Mouse (Mus musculus): ENCODE data around the gene Trmt61a.

Gene Trmt61a

GRCm38 (mm10) chr12:111674850-111675486, 2.9 kb upstream of the Trmt61a start:
- no peak for DNase-seq

DNA sequence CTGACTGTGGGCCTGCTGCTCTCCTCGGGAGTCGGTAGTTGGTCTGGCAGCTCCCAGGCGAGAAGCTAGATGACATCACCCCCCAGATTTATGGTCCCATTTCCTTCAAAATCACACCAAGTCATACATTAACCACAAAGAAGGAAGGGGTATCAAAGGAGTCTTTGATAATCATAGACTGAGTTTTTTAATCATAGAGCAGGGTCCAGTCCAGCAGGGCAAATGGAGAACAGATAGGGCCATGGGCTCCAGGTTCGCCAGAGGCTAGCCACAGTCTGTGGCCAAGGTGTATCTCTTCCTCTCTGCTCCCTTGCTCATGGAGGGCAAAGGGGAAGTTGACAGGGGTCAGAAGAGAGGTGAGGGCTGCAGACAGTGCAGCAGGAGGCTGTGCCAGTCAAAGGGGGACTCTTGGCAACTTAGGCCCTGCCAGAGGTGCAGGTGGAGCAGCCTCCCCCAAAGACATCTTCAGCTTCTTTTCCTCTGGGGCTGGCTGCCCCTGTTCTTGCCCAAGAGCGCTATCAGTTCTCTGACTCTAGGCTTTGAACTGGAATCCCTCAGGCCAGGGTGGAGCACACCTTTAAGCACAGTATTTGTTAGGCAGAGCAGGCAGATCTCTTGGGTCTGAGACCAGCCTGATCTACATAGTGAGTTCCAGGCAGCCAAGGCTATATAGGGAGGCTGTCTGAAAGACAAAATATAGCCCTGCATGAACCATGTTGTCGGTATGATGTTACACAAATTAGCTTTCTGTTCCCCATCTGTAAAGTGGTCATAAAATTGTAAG, 1.9 kb upstream of the Trmt61a start:
- DNase-seq: no peak

DNA sequence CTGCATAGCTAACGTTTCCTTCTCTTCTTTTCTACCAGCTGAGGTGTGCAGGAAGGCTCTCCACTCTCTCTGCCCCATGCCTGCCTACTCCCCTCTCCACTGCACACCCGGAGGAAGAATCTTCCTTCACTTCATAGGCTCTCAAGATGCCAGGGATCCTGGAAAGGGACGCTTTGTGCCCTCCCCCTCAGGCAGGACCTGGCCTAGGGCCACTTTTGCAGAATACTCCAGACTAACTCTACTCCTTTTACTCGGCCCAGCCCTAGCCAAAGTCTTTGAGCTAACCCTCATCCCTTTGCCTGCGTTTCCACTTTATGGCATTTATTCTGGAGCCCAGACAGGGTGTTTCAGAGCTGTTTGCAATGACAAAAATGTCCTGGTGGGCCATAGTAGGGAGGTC, 484 bp upstream of the Trmt61a start:
- DNase-seq: no peak

GRCm38 (mm10) chr12:111678670-111678933, 697 bp downstream of the Trmt61a start:
- no peak for DNase-seq

DNA sequence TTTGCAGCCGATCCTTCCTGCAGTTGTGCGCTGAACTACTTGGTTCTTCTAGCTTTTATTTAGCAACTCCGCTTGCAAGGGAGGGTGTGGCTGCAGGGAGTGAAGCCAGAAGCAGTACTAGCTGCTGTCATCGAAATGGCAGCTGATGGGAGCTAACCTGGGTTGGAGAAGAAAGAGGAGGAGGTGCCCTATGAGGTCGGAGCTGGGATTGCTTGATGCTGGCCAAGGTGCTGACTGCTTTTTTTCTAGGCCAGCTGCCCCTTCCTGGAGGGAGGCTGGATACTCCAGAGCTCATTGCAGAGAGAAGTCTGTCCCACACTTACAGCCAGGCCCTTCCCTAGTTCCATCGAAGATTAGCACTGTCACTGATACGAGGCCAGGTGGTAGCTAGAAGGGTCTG, 1.1 kb downstream of the Trmt61a start:
- no peak for DNase-seq

GRCm38 (mm10) chr12:111680661-111681060, 2.8 kb downstream of the Trmt61a start:
- no peak for DNase-seq

DNA sequence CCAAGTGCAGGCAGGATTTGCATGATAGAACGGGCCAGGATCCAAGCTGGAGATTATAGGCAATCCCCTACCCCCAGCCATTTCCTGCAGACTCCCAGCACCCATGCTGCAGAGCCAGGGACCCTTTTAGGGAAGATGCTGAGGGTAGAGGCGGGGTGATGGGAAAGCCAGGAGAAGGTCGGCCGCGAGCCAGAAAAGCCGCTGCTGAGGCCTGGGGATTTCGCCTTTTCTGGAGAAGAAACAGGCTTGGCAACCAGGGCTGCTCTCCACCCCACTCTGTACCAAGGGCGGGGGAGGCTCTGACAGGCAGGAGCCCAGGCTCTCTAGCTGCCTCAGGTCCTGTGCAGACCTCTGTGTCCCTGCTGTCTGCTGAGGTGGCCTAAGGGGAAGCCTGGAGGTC, 3.4 kb downstream of the Trmt61a start:
- DNase-seq: no peak

GRCm38 (mm10) chr12:111682003-111682402, 4.1 kb downstream of the Trmt61a start:
- no peak for DNase-seq

DNA sequence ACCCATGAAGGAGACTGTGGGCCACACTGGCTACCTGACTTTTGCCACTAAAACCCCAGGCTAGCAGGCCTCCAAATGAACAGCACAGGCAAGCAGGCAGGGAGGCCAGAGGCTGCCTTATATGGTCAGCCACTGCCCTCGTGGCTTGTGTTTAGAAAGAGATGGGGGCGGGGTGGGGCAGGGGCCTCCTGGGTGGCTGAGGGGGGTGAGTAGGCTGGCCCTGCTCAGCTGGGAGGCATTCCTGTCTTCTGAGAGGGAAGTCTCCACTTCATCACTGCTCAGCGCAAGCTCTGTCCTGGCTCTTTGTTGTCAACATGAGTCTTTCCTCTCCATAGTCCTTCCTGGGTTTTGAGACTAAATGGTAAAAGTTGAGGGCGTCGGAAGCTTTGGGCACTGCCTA, 4.9 kb downstream of the Trmt61a start:
- no peak for DNase-seq

DNA sequence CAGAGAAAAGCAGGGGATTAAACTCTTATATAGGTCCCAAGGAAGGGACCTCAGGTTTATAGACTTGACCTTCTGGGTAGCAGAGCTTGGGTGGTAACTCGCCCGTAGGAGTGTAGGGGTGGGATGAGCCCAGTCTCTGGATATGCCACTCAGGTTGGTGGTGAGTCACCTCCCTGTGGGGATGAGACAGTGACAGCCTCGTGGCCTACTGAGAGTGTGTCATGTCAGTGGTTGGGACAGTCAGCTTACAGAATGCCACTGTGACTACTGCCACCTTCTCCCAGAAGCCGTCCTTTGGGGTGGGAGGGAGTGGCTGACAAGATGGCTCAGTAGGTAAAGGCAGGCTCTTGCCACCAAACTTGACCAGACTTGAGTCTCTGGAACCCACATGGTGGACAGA, 8.5 kb downstream of the Trmt61a start:
- DNase-seq: no peak

DNA sequence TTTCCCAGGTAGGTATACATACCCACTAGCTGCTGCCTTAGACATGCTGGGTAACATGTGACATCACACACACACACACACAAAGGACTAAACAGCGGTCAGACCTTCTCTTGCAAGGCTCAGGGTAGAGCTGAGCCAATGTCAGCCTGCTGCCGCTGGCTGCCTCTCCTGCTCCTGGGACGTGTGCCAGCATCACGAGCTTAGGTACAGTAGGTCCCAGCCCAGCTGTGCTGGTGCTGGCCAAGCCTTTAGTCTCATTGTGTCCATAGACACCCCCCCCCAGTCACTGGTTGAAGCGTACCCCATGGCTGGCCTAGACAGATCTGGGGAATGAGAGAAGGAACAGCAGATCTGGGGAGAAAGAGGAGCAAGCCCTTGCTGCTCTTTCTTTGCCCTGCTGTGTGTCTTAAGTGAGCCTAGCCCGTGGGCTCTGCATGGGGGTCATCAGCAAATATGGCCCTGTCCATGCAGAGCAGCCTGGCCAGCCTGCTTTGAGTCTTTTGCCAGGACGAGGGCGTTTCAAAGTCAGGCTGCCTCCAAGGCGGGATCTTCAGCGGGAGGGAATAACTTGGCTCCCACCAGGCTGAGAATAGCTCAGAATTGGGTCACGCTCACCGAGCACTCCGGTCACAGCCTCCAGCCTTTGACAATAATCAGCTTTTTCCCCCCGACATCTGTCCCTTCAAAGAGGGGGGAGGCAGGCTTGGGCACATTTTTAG, 9.6 kb downstream of the Trmt61a start:
- DNase-seq: no peak

GRCm38 (mm10) chr12:111688069-111688428, 10.1 kb downstream of the Trmt61a start:
- DNase-seq: no peak

- no peak for DNase-seq
These were observed 11.5 kb downstream of the Trmt61a start for GRCm38 (mm10) chr12:111689426-111689825.

- DNase-seq: peak; percentile 65
These were observed 13.5 kb downstream of the Trmt61a start for GRCm38 (mm10) chr12:111691346-111691872.

GRCm38 (mm10) chr12:111692899-111693298, 15.0 kb downstream of the Trmt61a start:
- DNase-seq: peak; percentile 57

DNA sequence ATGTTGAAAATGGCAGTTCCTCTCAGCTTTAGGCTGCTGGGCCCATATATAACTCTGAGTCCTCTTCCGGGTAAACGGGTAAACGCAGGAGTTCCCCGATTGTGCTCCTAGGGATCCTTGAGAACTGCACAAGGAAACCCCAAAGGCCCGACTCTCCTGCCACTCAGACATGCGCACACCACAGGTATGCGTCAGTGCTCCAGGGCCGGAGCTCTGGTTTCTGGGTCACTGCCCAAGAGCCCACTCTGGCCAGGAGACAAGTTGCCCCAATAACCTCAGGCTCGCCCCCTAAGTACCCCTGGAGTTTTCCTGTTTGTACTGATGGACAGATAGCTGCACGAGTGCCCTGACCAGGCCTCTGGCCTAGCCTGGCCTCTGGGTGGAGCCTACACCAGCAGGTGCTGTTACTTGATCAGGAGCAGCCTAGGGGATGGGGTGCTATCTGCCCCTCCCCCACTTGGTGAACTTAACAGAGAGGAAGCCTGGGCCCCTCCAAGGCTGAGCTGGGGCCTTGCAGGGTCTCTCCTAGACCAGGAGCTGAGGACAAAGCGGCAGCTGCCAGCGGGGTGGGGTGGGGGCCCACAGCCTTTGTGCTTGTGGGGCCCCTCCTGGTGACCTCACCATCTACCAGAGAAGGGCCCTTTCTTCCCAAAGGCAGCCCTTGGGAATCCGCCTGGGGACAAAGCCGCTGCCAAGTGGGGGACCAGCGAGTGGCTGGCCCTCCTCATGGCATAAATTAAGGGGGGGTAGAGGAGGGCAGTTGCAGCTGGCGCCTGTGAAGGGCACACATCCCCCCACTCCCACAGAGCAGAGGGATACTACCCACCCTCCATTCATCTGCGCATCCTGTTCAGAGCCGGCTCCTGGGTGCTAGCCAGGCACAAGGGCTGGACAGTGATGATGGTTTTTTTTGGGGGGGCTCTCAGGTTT, 15.7 kb downstream of the Trmt61a start:
- DNase-seq: peak; percentile 69

DNA sequence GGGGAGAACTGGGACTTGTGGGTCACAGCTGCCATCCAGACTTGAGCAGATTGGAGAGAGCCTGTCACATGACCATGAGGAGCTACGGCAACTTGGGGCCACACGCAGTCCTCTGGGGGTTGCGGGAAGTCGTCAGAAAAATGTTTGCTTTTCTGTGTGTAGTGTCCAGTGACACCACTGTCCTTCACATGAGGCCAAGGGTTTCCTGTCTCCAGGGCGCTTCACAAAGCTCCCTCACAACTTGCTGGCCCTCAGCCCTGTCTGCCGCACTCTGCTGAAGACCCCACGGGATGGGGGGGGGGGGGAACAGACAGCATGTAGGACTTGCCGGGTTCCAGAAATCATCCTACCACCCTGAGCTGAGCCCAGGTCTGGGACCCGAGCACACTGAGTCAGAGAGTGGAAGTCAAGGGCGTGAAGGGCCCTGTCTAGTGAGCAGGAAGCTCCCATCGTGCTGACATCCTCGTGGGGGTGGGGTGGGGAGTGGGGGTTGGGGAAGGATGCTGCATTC, 16.4 kb downstream of the Trmt61a start:
- DNase-seq: peak; percentile 61

DNA sequence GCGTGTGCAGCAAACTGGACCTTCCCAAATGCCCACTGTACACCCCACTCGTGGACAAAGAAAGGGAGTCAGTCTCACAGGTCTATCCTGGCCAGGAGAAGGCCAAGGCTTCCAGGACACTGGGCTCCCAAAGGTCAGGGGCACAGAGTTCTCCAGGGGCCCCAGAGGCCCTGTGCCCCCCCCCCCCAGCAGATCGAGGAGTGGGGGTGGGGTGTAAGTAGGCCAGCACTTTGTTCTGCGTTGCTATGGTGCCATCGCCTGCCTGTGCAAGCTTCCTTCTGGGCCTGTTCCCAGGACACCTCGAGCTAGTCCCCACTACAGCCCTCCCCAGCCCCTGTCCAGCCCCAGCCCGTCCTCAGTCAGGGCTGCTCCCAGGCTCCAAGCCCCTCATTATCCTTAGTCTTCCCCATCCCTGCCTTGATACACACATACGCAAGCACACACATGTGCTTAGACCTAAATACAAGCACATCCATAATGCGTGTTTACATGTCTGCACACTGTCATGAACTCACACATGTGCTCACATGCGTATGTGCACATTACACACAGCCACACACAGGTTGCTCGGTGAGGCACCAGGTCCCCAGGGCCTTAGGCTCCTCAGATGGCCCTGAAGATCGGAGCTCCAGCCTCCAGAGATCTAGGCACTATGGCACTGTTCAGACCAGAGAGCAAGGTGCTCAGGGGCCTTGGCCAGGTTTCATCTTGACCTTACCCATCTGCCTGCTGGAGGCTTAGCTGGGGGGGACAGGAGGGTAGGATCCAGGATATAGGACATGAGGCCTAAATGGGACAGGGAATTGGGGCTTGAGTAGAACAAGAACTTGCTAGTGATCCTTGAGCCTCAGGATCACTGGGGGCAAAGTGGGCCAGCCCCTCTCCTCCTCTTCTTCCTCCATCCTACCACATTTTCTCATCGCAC, 17.2 kb downstream of the Trmt61a start:
- DNase-seq: peak; percentile 62

DNA sequence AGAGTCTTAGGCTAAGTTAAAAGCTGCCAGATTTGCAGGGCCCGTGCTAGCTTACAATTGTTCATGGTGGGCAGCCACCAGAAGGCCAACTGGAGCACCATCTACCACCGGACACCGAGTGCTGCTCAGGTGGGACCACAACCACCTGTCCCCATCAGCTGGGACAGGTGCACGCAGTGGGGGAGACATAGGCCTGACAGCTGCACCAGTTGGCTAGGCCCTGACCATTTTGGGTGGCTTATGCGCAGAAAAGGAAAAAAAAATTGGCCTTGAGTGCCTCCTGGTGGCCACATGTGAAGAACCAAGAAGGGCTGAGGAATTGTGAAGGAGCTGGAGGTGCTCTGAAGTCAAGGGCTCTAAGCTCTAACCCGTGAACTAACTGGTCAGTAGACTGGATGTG, 18.3 kb downstream of the Trmt61a start:
- peak; percentile 85 for DNase-seq

DNA sequence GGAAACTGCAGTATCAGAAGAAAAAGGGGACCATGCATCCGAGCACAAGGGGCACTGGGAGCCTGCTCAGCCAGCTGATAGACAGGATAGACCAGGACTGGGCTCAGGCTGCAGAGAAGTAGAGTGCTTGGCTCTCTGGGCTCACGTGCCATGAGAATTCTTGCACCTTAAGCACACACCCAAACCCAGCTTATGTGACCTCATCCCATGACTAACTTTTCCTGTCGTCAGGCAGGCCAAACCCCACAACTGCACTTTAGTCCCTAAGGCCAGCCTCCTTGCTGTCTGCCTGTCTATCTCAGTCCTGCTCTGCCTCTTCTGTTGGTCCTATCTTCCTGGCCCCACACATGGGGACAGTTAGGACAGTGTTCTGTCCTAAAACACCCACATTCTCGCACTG, 19.8 kb downstream of the Trmt61a start:
- DNase-seq: no peak

GRCm38 (mm10) chr12:111698346-111698913, 20.5 kb downstream of the Trmt61a start:
- DNase-seq: no peak

Measured in thymus, postnatal 4 days (tissue).